Mouse (Mus musculus): Measurements from ENCODE around the gene Ppef1.

DNA sequence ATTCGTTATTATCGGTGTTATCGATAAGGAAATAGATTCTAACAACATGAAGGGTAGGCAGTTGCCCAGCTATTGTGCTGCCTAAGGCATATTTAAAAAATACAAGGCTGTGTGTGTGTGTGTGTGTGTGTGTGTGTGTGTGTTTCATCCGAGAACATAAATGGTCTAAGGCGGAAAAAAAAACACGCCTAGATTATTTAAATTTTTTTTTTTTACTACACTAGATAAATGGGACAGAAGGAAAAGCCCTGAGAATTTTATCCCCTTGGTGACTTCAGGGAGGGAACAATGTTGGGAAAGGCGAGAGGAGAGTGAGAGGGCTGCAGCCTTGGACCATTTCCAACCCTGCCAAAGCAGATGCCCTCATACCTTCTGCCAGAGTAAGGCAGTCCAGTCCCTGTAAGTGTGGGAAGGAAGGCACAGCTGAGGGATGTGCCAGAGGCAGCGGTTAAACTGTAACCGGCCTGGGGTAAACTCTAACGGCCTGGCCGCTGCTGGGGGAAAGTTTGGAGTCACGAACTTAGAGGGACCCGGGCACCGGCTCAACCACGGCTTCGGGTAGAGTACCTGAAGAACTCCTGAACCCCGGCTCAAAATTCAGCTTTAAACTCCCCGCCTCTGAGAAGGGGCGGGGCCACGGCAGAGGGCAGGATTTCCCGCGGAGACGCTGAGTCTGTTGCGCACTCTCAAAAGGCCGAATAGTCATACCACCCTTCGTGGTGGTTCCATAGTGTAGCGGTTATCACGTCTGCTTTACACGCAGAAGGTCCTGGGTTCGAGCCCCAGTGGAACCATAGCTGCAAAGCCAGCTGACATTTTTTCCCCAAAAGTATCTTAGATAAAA lies 30.0 kb upstream of the Ppef1 start:
- TF ChIP-seq MYOD1 (IDR thresholded peaks at IDR 0.05; ENCODE audit: control insufficient read depth in 1 of 3, insufficient read length in 2 of 3, low read depth in 2 of 3) (no peak), POLR2A (IDR thresholded peaks at IDR 0.05; ENCODE audit: insufficient read length, low read depth) (no peak), POLR2AphosphoS2 (IDR thresholded peaks at IDR 0.05; ENCODE audit: insufficient read length, low read depth) (no peak), MAX (IDR thresholded peaks at IDR 0.05; ENCODE audit: low read depth) (no peak), TCF12 (IDR thresholded peaks at IDR 0.05; ENCODE audit: insufficient read depth, poor library complexity, severe bottlenecking) (no peak)
